Mouse (Mus musculus): Measurements from ENCODE around the gene Dnajc7. TPM values are rescaled to one million over a fixed set of nuclear protein-coding genes. Genes with fewer than 3 reads are reported as not detected.
"Not testable (repeated sequence)": the region's sequence is repeated elsewhere in the genome, so short reads cannot be mapped to it uniquely, and the experiment has no call there.

Gene Dnajc7
- 603 and 838 TPM in 2 replicates for polyA plus RNA-seq (2011; ENCODE audit: insufficient read depth, insufficient read length, low replicate concordance, missing spikeins)

DNA sequence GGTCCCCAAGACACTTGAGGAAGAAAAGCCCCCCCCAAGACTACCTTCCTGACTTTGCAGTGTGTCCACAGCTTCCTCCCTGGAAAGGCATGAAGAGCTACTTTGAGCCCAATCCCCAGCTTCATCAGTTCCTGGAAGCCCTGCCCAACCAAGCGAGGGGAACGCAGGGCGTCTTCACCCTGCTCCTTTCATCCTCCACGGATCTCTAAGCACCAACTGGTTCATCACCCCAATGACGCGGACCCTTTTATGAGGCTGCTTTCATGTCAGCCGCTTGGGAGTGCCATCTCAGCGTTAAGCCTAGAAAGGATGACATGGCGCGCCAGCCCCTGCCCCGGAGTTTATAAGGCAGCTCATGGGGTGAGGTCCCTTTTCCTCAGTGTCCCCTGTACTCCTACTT lies at the start of gene Dnajc7:
Gene Dnajc7 (minus strand): TSS at position 187 of the 400 bp plus-strand sequence.
- peak within 1 kb of the TSS; percentile 76 for H3K27ac ChIP-seq (ENCODE audit: control insufficient read depth, insufficient read depth, low read depth, low read length, poor library complexity)
- peak within 1 kb of the TSS; percentile 92 for H3K4me3 ChIP-seq (replicated peaks; ENCODE audit: control insufficient read depth, low read depth, low read length)
- H3K4me1 ChIP-seq (ENCODE audit: control insufficient read depth, insufficient read depth, low read length), result peaks cover 2% of the 10 kb centered on the region; the same call in 1 of the 2 replicates
- TF ChIP-seq CTCF (IDR thresholded peaks at IDR 0.05; ENCODE audit: control insufficient read depth, insufficient read depth, low read length), result no peak
- TF ChIP-seq POLR2A (IDR thresholded peaks at IDR 0.05; ENCODE audit: borderline replicate concordance, control insufficient read depth, low read depth, low read length), result no peak
- WGBS, result 18% methylated on average over 11 of the region's 11 CpGs

DNA sequence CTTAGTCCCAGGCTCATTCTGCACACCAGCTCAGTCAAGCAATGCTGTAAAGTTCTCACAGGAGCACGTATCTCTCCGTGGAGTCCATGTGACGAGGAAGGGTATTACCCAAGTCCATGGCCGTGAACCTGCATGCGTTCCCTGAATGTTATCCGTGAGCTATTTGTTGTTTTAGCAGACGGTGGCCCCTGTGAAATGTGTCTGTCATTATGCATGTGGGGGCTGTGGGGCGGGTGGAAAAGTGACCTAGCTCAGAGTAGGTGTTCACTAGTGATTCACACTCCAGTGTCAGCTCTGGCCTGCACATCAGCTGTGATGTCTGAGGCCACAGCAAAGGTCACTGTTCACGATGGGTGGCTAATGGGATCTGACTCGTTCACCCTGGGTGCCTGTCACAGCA lies 39.8 kb upstream of the Dnajc7 start:
- Histone ChIP-seq H3K4me3 (replicated peaks; ENCODE audit: control insufficient read depth, low read depth, low read length) (no peak overlapping the region), H3K4me1 (ENCODE audit: control insufficient read depth, insufficient read depth, low read length) (no peaks in the 10 kb centered on the region), H3K27ac (ENCODE audit: control insufficient read depth, insufficient read depth, low read depth, low read length, poor library complexity) (no peak overlapping the region)
- no peak for TF ChIP-seq POLR2A (IDR thresholded peaks at IDR 0.05; ENCODE audit: borderline replicate concordance, control insufficient read depth, low read depth, low read length)
- TF ChIP-seq CTCF (IDR thresholded peaks at IDR 0.05; ENCODE audit: control insufficient read depth, insufficient read depth, low read length), result no peak
- 83% methylated on average over 10 of the region's 10 CpGs for WGBS

DNA sequence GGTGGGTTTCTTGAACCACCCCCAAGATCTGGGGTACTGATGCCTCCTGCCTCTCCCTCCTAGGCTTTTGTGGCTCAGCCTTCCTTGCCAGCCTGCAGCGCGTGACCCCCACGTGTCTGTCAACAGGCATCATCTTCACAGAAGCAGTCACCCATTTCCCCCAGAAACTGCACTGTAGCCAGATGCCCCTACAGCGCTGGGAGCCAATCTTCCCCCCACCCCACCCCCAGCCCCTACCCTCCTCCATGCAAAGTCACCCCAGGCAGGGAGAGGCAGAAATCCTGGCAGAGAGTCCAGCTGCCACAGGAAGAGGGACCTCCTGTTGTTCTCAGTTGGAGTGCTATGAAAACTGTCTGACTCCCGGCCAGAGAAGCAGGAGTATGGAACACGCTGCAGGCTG lies 36.5 kb upstream of the Dnajc7 start:
- Histone ChIP-seq H3K27ac (ENCODE audit: control insufficient read depth, insufficient read depth, low read depth, low read length, poor library complexity) (no peak overlapping the region), H3K4me3 (replicated peaks; ENCODE audit: control insufficient read depth, low read depth, low read length) (no peak overlapping the region), H3K4me1 (ENCODE audit: control insufficient read depth, insufficient read depth, low read length) (no peaks in the 10 kb centered on the region)
- 28% methylated on average over 6 of the region's 6 CpGs for WGBS
- TF ChIP-seq CTCF (IDR thresholded peaks at IDR 0.05; ENCODE audit: control insufficient read depth, insufficient read depth, low read length), result no peak

DNA sequence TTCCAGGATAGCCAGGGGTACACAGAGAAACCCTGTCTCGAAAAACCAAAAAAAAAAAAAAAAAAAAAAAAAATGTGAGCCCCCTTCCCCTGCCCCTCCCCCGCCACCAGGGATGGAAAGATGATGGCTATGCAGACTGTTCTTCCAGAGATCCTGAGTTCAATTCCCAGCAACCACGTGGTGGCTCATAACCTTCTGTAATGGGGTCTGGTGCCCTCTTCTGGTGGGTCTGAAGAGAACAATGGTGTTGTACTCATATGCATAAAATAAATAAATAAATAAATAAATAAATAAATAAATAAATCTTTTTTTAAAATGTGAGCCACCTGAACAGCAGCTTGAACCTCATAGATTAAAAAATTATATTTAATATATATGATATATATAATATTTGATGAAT lies 35.6 kb upstream of the Dnajc7 start:
- not testable (repeated sequence) for H3K27ac ChIP-seq (ENCODE audit: control insufficient read depth, insufficient read depth, low read depth, low read length, poor library complexity); H3K4me3 ChIP-seq (replicated peaks; ENCODE audit: control insufficient read depth, low read depth, low read length); H3K4me1 ChIP-seq (ENCODE audit: control insufficient read depth, insufficient read depth, low read length)
- WGBS, result 48% methylated on average over 3 of the region's 3 CpGs

DNA sequence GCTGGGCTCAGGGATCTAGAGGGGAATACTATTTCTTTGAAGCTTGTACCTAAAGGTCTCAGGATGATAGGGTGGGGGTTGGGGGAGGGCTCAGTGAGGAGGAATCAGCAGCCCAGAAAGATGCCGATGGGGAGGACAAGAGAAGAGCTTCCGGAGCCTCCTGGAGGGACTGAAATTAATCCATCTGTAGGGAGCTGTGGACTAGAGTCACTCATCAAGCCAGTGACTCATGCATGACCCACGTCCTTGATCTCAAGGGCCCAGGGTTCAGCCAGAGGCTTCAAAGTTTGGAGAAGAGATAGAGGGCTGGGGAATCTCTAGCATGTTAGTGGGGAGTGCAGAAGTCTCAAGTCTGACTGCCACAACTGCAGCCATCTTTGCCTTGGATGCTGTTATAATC lies 31.8 kb upstream of the Dnajc7 start:
- WGBS, result 55% methylated on average over 3 of the region's 3 CpGs
- Histone ChIP-seq H3K4me3 (replicated peaks; ENCODE audit: control insufficient read depth, low read depth, low read length) (no peak overlapping the region), H3K4me1 (ENCODE audit: control insufficient read depth, insufficient read depth, low read length) (no peaks in the 10 kb centered on the region), H3K27ac (ENCODE audit: control insufficient read depth, insufficient read depth, low read depth, low read length, poor library complexity) (no peak overlapping the region)
- no peak for TF ChIP-seq CTCF (IDR thresholded peaks at IDR 0.05; ENCODE audit: control insufficient read depth, insufficient read depth, low read length)
- TF ChIP-seq POLR2A (IDR thresholded peaks at IDR 0.05; ENCODE audit: borderline replicate concordance, control insufficient read depth, low read depth, low read length), result no peak

DNA sequence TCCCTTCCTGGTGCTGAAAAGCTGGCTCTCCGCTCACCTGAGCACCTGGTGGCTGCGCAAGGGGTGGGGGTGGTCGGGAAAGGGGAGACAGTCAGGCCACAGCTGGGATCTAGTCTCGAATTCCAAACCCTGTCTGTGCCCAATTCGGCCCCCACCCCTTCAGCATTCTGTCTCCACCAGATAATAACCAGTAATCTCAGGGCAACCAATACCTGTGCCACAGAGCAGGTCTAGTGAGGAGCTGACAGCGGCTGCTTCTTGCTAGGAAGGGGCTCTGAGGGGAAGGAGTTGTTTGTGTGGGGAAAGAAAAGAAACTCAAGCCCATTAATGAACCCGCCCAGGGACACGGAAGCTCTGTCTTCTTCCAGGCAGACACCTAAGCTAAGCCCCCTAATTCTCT lies 31.2 kb upstream of the Dnajc7 start:
- WGBS, result 32% methylated on average over 8 of the region's 8 CpGs
- Histone ChIP-seq H3K4me3 (replicated peaks; ENCODE audit: control insufficient read depth, low read depth, low read length) (no peak overlapping the region), H3K27ac (ENCODE audit: control insufficient read depth, insufficient read depth, low read depth, low read length, poor library complexity) (no peak overlapping the region), H3K4me1 (ENCODE audit: control insufficient read depth, insufficient read depth, low read length) (no peaks in the 10 kb centered on the region)
- TF ChIP-seq CTCF (IDR thresholded peaks at IDR 0.05; ENCODE audit: control insufficient read depth, insufficient read depth, low read length) (no peak), POLR2A (IDR thresholded peaks at IDR 0.05; ENCODE audit: borderline replicate concordance, control insufficient read depth, low read depth, low read length) (no peak)

DNA sequence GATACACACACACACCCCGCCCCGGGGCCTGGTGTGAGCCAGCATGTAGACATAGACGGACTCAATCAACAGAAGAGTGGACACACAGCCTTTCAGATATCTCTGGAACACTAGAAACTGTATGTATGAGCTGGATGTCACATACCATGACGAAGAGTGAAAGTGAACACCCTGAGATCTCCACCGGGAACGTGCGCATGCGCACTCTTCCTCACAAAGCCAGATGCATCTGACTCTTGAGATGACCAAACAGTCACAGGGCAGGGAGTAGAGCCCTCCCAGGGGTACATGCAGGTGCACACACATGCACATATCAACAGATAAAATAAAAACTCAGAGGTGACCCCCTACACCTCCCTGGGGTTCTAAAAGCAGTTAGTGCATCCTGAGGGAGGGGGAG lies 28.4 kb upstream of the Dnajc7 start:
- H3K4me1 ChIP-seq (ENCODE audit: control insufficient read depth, insufficient read depth, low read length), result no peaks in the 10 kb centered on the region
- WGBS, result 79% methylated on average over 8 of the region's 8 CpGs

DNA sequence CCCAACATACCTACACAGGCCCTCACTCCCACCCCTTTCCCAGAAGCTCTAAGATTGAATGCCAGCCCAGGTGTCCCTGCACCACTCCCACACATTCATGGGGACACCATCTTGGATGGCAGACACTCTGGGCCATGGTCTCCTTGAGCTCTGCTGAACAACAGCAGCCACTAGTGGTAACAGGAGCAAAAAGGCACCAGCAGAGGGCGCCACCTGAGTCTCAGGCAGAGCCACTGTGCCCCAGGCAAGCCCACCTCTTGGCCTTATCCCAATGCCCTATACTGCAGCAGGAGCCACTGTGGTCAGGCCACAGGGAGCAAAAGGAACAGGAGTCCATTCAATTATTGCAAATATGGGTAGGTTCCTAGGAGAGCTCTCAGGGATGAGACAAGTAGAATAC lies 26.3 kb upstream of the Dnajc7 start:
- TF ChIP-seq CTCF (IDR thresholded peaks at IDR 0.05; ENCODE audit: control insufficient read depth, insufficient read depth, low read length), result peak; percentile 76
- TF ChIP-seq POLR2A (IDR thresholded peaks at IDR 0.05; ENCODE audit: borderline replicate concordance, control insufficient read depth, low read depth, low read length), result no peak
- Histone ChIP-seq H3K4me3 (replicated peaks; ENCODE audit: control insufficient read depth, low read depth, low read length) (no peak overlapping the region), H3K4me1 (ENCODE audit: control insufficient read depth, insufficient read depth, low read length) (no peaks in the 10 kb centered on the region), H3K27ac (ENCODE audit: control insufficient read depth, insufficient read depth, low read depth, low read length, poor library complexity) (no peak overlapping the region)
- 27% methylated on average over 1 of the region's 1 CpGs for WGBS

More for the DNA sequence above, 28.4 kb upstream of the Dnajc7 start:
- Histone ChIP-seq H3K4me3 (replicated peaks; ENCODE audit: control insufficient read depth, low read depth, low read length) (no peak overlapping the region), H3K27ac (ENCODE audit: control insufficient read depth, insufficient read depth, low read depth, low read length, poor library complexity) (no peak overlapping the region)
- no peak for TF ChIP-seq CTCF (IDR thresholded peaks at IDR 0.05; ENCODE audit: control insufficient read depth, insufficient read depth, low read length)
- TF ChIP-seq POLR2A (IDR thresholded peaks at IDR 0.05; ENCODE audit: borderline replicate concordance, control insufficient read depth, low read depth, low read length), result no peak

Measured in bone marrow, adult 2 months (tissue).